Mouse (Mus musculus): ENCODE measurements around the gene Tceanc. TPM values are rescaled to one million over a fixed set of nuclear protein-coding genes. Genes with fewer than 3 reads are reported as not detected.

The Tceanc gene
- total RNA-seq, 1 experiment, result 4.0 TPM

Other genes with a start within 250 kb of the Tceanc start
- gene Trappc2, start 78.0 kb downstream of the Tceanc start, total RNA-seq (2012; rRNA removed), result 5.0 and 13.3 TPM in 2 replicates
- gene Ofd1, start 77.9 kb downstream of the Tceanc start, total RNA-seq (2012; rRNA removed), result 8.0 and 10.7 TPM in 2 replicates
- gene Rab9, start 38.7 kb downstream of the Tceanc start, total RNA-seq (2012; rRNA removed), result 16.5 and 30.0 TPM in 2 replicates
- 0.79 and 1.6 TPM in 2 replicates for gene Egfl6, start 67.2 kb upstream of the Tceanc start, total RNA-seq (2012; rRNA removed)

Measured in ES-E14 (cell line).